Mouse (Mus musculus): Measurements from ENCODE around the gene Ptprd.

DNA sequence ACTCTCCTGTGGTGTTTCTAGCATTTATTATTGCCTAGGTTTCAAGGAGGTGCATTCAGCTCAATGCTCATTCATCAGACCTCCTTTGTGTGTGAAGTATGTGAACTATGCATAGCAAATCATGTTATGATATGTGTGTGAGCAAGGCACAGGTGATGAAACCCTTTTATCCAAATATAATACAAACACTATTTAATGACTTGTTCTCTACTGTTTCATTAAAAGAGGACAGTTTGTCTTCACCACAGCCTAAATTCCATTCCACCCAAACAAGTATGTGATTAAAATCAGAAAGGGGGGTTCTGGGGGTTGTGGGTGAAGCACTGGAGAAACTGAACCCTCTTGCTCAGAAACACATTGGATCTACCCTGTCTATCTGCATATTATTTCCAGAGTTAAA lies 1752.1 kb downstream of the Ptprd start:
- TF ChIP-seq CTCF (IDR thresholded peaks at IDR 0.05; ENCODE audit: insufficient read depth, low read depth, low read length) (no peak), POLR2A (IDR thresholded peaks at IDR 0.05; ENCODE audit: insufficient read depth, low read depth, low read length) (no peak)

All from olfactory bulb, adult 2 months (tissue).